Mouse (Mus musculus): ENCODE measurements around the gene Plpp2. TPM values are rescaled to one million over a fixed set of nuclear protein-coding genes. Genes with fewer than 3 reads are reported as not detected.

The Plpp2 gene
- polyA plus RNA-seq, 2 experiments, result 15.9 to 26.1 TPM

- TF ChIP-seq POLR2A (IDR thresholded peaks at IDR 0.05; ENCODE audit: borderline replicate concordance, extremely low read depth, insufficient read depth, insufficient read length), result no peak
- H3K36me3 ChIP-seq (ENCODE audit: control insufficient read depth, insufficient read depth, low read length), result peaks cover 76% of the 10 kb centered on the region
- H3K9me3 ChIP-seq (ENCODE audit: control insufficient read depth, low read length), result no peaks in the 10 kb centered on the region
- no peak overlapping the region for H3K27ac ChIP-seq (replicated peaks; ENCODE audit: low read depth, low read length)
- H3K4me3 ChIP-seq (replicated peaks; ENCODE audit: low read length), result no peak overlapping the region
- no peak overlapping the region for H3K9ac ChIP-seq (ENCODE audit: low read depth, low read length, severe bottlenecking)
- no peak for ATAC-seq (ENCODE audit: low FRiP score, low read depth)
- DNase-seq (ENCODE audit: low spot score), result no peak
- H3K27me3 ChIP-seq (ENCODE audit: control insufficient read depth, insufficient read depth, low read length), result no peaks in the 10 kb centered on the region
- no peaks in the 10 kb centered on the region for H3K4me1 ChIP-seq (ENCODE audit: control insufficient read depth, insufficient read depth, low read length)
- no peak overlapping the region for H3K4me2 ChIP-seq (replicated peaks; ENCODE audit: low read depth, low read length, severe bottlenecking)
- 98% methylated on average over 11 of the region's 11 CpGs for WGBS
Measured at GRCm38 (mm10) chr10:79540746-79541145, 7.2 kb upstream of the Plpp2 start.

- no peak for TF ChIP-seq POLR2A (IDR thresholded peaks at IDR 0.05; ENCODE audit: borderline replicate concordance, extremely low read depth, insufficient read depth, insufficient read length)
- WGBS, result 90% methylated on average over 16 of the region's 16 CpGs
- Histone ChIP-seq H3K4me1 (ENCODE audit: control insufficient read depth, insufficient read depth, low read length) (no peaks in the 10 kb centered on the region), H3K4me2 (replicated peaks; ENCODE audit: low read depth, low read length, severe bottlenecking) (no peak overlapping the region), H3K9ac (ENCODE audit: low read depth, low read length, severe bottlenecking) (no peak overlapping the region), H3K9me3 (ENCODE audit: control insufficient read depth, low read length) (no peaks in the 10 kb centered on the region), H3K27ac (replicated peaks; ENCODE audit: low read depth, low read length) (no peak overlapping the region), H3K36me3 (ENCODE audit: control insufficient read depth, insufficient read depth, low read length) (peaks cover 67% of the 10 kb centered on the region), H3K27me3 (ENCODE audit: control insufficient read depth, insufficient read depth, low read length) (no peaks in the 10 kb centered on the region), H3K4me3 (replicated peaks; ENCODE audit: low read length) (no peak overlapping the region)
- ATAC-seq (ENCODE audit: low FRiP score, low read depth) (no peak), DNase-seq (ENCODE audit: low spot score) (no peak)
Measured at GRCm38 (mm10) chr10:79539701-79540495, 6.3 kb upstream of the Plpp2 start.

GRCm38 (mm10) chr10:79538873-79539272, 5.3 kb upstream of the Plpp2 start:
- TF ChIP-seq POLR2A (IDR thresholded peaks at IDR 0.05; ENCODE audit: borderline replicate concordance, extremely low read depth, insufficient read depth, insufficient read length), result no peak
- no peaks in the 10 kb centered on the region for H3K27me3 ChIP-seq (ENCODE audit: control insufficient read depth, insufficient read depth, low read length)
- DNase-seq (ENCODE audit: low spot score), result no peak
- 66% methylated on average over 4 of the region's 4 CpGs for WGBS
- H3K4me1 ChIP-seq (ENCODE audit: control insufficient read depth, insufficient read depth, low read length), result 0 out of 2 replicates have a peak, but pooled peaks cover 2% of the 10 kb centered on the region
- H3K9me3 ChIP-seq (ENCODE audit: control insufficient read depth, low read length), result no peaks in the 10 kb centered on the region
- H3K36me3 ChIP-seq (ENCODE audit: control insufficient read depth, insufficient read depth, low read length), result peaks cover 57% of the 10 kb centered on the region
- H3K4me3 ChIP-seq (replicated peaks; ENCODE audit: low read length), result no peak overlapping the region
- no peak overlapping the region for H3K4me2 ChIP-seq (replicated peaks; ENCODE audit: low read depth, low read length, severe bottlenecking)
- H3K27ac ChIP-seq (replicated peaks; ENCODE audit: low read depth, low read length), result no peak overlapping the region
- ATAC-seq (ENCODE audit: low FRiP score, low read depth), result no peak
- H3K9ac ChIP-seq (ENCODE audit: low read depth, low read length, severe bottlenecking), result no peak overlapping the region

GRCm38 (mm10) chr10:79538323-79538722, 4.7 kb upstream of the Plpp2 start:
- no peaks in the 10 kb centered on the region for H3K9me3 ChIP-seq (ENCODE audit: control insufficient read depth, low read length)
- no peak for DNase-seq (ENCODE audit: low spot score)
- ATAC-seq (ENCODE audit: low FRiP score, low read depth), result no peak
- WGBS, result 84% methylated on average over 3 of the region's 3 CpGs
- TF ChIP-seq POLR2A (IDR thresholded peaks at IDR 0.05; ENCODE audit: borderline replicate concordance, extremely low read depth, insufficient read depth, insufficient read length), result no peak
- H3K27ac ChIP-seq (replicated peaks; ENCODE audit: low read depth, low read length), result no peak overlapping the region
- peaks cover 51% of the 10 kb centered on the region for H3K36me3 ChIP-seq (ENCODE audit: control insufficient read depth, insufficient read depth, low read length)
- no peak overlapping the region for H3K9ac ChIP-seq (ENCODE audit: low read depth, low read length, severe bottlenecking)
- no peak overlapping the region for H3K4me3 ChIP-seq (replicated peaks; ENCODE audit: low read length)
- H3K27me3 ChIP-seq (ENCODE audit: control insufficient read depth, insufficient read depth, low read length), result no peaks in the 10 kb centered on the region
- no peak overlapping the region for H3K4me2 ChIP-seq (replicated peaks; ENCODE audit: low read depth, low read length, severe bottlenecking)
- H3K4me1 ChIP-seq (ENCODE audit: control insufficient read depth, insufficient read depth, low read length), result 0 out of 2 replicates have a peak, but pooled peaks cover 4% of the 10 kb centered on the region

GRCm38 (mm10) chr10:79537781-79538180, 4.2 kb upstream of the Plpp2 start:
- H3K4me2 ChIP-seq (replicated peaks; ENCODE audit: low read depth, low read length, severe bottlenecking), result no peak overlapping the region
- no peak overlapping the region for H3K27ac ChIP-seq (replicated peaks; ENCODE audit: low read depth, low read length)
- TF ChIP-seq POLR2A (IDR thresholded peaks at IDR 0.05; ENCODE audit: borderline replicate concordance, extremely low read depth, insufficient read depth, insufficient read length), result no peak
- H3K4me1 ChIP-seq (ENCODE audit: control insufficient read depth, insufficient read depth, low read length), result peaks cover 6% of the 10 kb centered on the region; the same call in 1 of the 2 replicates
- H3K36me3 ChIP-seq (ENCODE audit: control insufficient read depth, insufficient read depth, low read length), result peaks cover 46% of the 10 kb centered on the region
- H3K4me3 ChIP-seq (replicated peaks; ENCODE audit: low read length), result no peak overlapping the region
- H3K27me3 ChIP-seq (ENCODE audit: control insufficient read depth, insufficient read depth, low read length), result no peaks in the 10 kb centered on the region
- H3K9me3 ChIP-seq (ENCODE audit: control insufficient read depth, low read length), result no peaks in the 10 kb centered on the region
- ATAC-seq (ENCODE audit: low FRiP score, low read depth) (no peak), DNase-seq (ENCODE audit: low spot score) (no peak)
- 89% methylated on average over 2 of the region's 2 CpGs for WGBS
- no peak overlapping the region for H3K9ac ChIP-seq (ENCODE audit: low read depth, low read length, severe bottlenecking)
